Mouse (Mus musculus) lung, postnatal 4 days (tissue): Measurements from ENCODE around the gene Dnaja2.

Experiments used
- DNase-seq, 2 experiments: peaks; one replicate each; pipeline ENCODE4 v3.0.0; 2021

The Dnaja2 gene

GRCm38 (mm10) chr8:85554391-85555180, 558 bp downstream of the Dnaja2 start:
- DNase-seq: no peak

GRCm38 (mm10) chr8:85551934-85552333, 3.2 kb downstream of the Dnaja2 start:
- DNase-seq: no peak

- DNase-seq: no peak
Measured at GRCm38 (mm10) chr8:85536332-85536731, 18.8 kb downstream of the Dnaja2 start.

GRCm38 (mm10) chr8:85534163-85534562, 21.0 kb downstream of the Dnaja2 start:
- no peak for DNase-seq

- no peak for DNase-seq
Measured at GRCm38 (mm10) chr8:85533434-85533833, 21.7 kb downstream of the Dnaja2 start.

- DNase-seq: no peak
Measured at GRCm38 (mm10) chr8:85532843-85533242, 22.3 kb downstream of the Dnaja2 start.

GRCm38 (mm10) chr8:85531471-85531870, 23.7 kb downstream of the Dnaja2 start:
- no peak for DNase-seq

- DNase-seq: no peak
Measured at GRCm38 (mm10) chr8:85530717-85531116, 24.4 kb downstream of the Dnaja2 start.

- no peak for DNase-seq
Measured at GRCm38 (mm10) chr8:85528959-85529358, 26.2 kb downstream of the Dnaja2 start.

- peak; percentile 55 to 71 for DNase-seq
Measured at GRCm38 (mm10) chr8:85526105-85526504, 29.0 kb downstream of the Dnaja2 start.

GRCm38 (mm10) chr8:85524086-85524485, 31.1 kb downstream of the Dnaja2 start:
- DNase-seq: no peak

- no peak for DNase-seq
Measured at GRCm38 (mm10) chr8:85521332-85521731, 33.8 kb downstream of the Dnaja2 start.

GRCm38 (mm10) chr8:85520586-85520985, 34.6 kb downstream of the Dnaja2 start:
- no peak for DNase-seq

GRCm38 (mm10) chr8:85517956-85518355, 37.2 kb downstream of the Dnaja2 start:
- no peak for DNase-seq

GRCm38 (mm10) chr8:85517336-85517735, 37.8 kb downstream of the Dnaja2 start:
- DNase-seq: no peak

- no peak for DNase-seq
Measured at GRCm38 (mm10) chr8:85515391-85515790, 39.8 kb downstream of the Dnaja2 start.

- no peak for DNase-seq
Measured at GRCm38 (mm10) chr8:85513283-85513682, 41.9 kb downstream of the Dnaja2 start.

GRCm38 (mm10) chr8:85512234-85512633, 42.9 kb downstream of the Dnaja2 start:
- DNase-seq: no peak

GRCm38 (mm10) chr8:85508661-85509060, 46.5 kb downstream of the Dnaja2 start:
- DNase-seq: no peak

- no peak for DNase-seq
Measured at GRCm38 (mm10) chr8:85506620-85507019, 48.5 kb downstream of the Dnaja2 start.

GRCm38 (mm10) chr8:85504704-85505103, 50.4 kb downstream of the Dnaja2 start:
- no peak for DNase-seq

- DNase-seq: no peak
Measured at GRCm38 (mm10) chr8:85503065-85503464, 52.1 kb downstream of the Dnaja2 start.

GRCm38 (mm10) chr8:85502381-85502780, 52.8 kb downstream of the Dnaja2 start:
- no peak for DNase-seq

GRCm38 (mm10) chr8:85500955-85501685, 54.0 kb downstream of the Dnaja2 start:
- DNase-seq: peak; percentile 15 to 50
